Mouse (Mus musculus) neural tube, embryonic 14.5 days (tissue): ENCODE measurements around the gene Omg. TPM values are rescaled to one million over a fixed set of nuclear protein-coding genes. Genes with fewer than 3 reads are reported as not detected.

ENCODE experiments used
- ATAC-seq: fragments of 200-750 bp; cut with Nextera tagmentation; 2 replicates; pipeline ENCODE4 v1.8.0; 2017; ENCODE audit warnings: low read depth, mild to moderate bottlenecking, moderate TSS enrichment, moderate library complexity
- H3K27ac ChIP-seq: fragments of 300-500 bp; sonication (generic); 2 replicates; pipeline ENCODE4 v1.5.1; 2014; ENCODE audit warnings: low read depth, mild to moderate bottlenecking, control low read depth, low read length, moderate library complexity, mixed read lengths
- H3K27me3 ChIP-seq: fragments of 300-500 bp; sonication (generic); 2 replicates; pipeline ENCODE4 v1.6.1; 2014; ENCODE audit warnings: low read length; ENCODE audit not compliant: control insufficient read depth, insufficient read depth
- H3K36me3 ChIP-seq: fragments of 300-500 bp; sonication (generic); 2 replicates; pipeline ENCODE4 v1.6.1; 2014; ENCODE audit warnings: low read length, mixed read lengths; ENCODE audit not compliant: control insufficient read depth, insufficient read depth
- H3K4me1 ChIP-seq: fragments of 300-500 bp; sonication (generic); 2 replicates; pipeline ENCODE4 v1.6.1; 2014; ENCODE audit warnings: low read length; ENCODE audit not compliant: control insufficient read depth, insufficient read depth
- H3K4me2 ChIP-seq: fragments of 300-500 bp; sonication (generic); 2 replicates; pipeline ENCODE4 v1.6.1; 2014; ENCODE audit warnings: mild to moderate bottlenecking, low read depth, low read length, control low read depth
- H3K4me3 ChIP-seq: fragments of 300-500 bp; sonication (generic); 2 replicates; pipeline ENCODE4 v1.5.1; 2014; ENCODE audit warnings: low read depth, low read length, control low read depth, mixed read lengths
- H3K9ac ChIP-seq: fragments of 300-500 bp; sonication (generic); replicated peaks from 2 replicates; pipeline ENCODE4 v1.6.1; 2014; ENCODE audit warnings: low read depth, mild to moderate bottlenecking, control low read depth, low read length, mixed read lengths
- H3K9me3 ChIP-seq: fragments of 300-500 bp; sonication (generic); 2 replicates; pipeline ENCODE4 v1.6.1; 2016; ENCODE audit warnings: low read length; ENCODE audit not compliant: control insufficient read depth
- WGBS: fragments of 180-500 bp; shearing (Covaris S2); extraction: QIAGEN DNeasy Blood & Tissue Kit; methylation state at CpG from one replicate; pipeline ENCODE4 v1.1.7; 2014; 5-methylcytosine and 5-hydroxymethylcytosine counted together
- polyA plus RNA-seq: library from polyadenylated mRNA; unstranded; fragments of >200 nt; fragmentation: Nextera tagmentation; extraction: Ambion mirVana; gene quantifications from 2 replicates; pipeline ENCODE4 v1.2.1, GENCODE M21; 2014

Omg gene
- polyA plus RNA-seq, 1 experiment from 2014 or later: 16.9 TPM

- H3K9ac ChIP-seq: no peak overlapping the region
- H3K36me3 ChIP-seq: no peaks in the 10 kb centered on the region
- WGBS: 74% methylated on average over 2 of the region's 2 CpGs
- no peaks in the 10 kb centered on the region for H3K9me3 ChIP-seq
- no peak overlapping the region for H3K27ac ChIP-seq
- H3K4me2 ChIP-seq: no peak overlapping the region
- no peak overlapping the region for H3K4me3 ChIP-seq
- ATAC-seq: no peak
- H3K4me1 ChIP-seq: no peaks in the 10 kb centered on the region
- no peaks in the 10 kb centered on the region for H3K27me3 ChIP-seq
Measured at GRCm38 (mm10) chr11:79529736-79530135, 25.9 kb upstream of the Omg start.

DNA sequence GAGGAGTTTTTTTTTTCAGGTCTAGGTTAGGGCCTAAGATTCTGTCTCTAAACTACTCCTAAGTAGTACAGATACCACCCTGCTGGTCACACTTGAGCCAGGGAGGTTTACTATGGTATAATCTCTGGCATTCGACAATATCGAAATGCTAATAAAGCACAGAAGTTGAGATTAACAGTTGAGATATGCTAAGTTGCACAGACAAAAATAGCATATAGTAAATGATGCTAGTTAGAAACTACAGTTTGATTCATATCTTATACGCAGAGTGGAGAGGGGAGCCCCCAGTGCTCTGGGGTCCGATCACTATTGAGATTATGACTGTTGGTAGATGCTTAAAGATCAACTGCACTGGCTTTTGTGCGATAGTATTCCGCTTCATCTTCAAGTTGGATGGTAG is 25.3 kb upstream of the Omg start:
- Histone ChIP-seq H3K27me3 (no peaks in the 10 kb centered on the region), H3K36me3 (no peaks in the 10 kb centered on the region), H3K27ac (no peak overlapping the region), H3K4me2 (no peak overlapping the region), H3K9ac (no peak overlapping the region), H3K4me1 (no peaks in the 10 kb centered on the region), H3K4me3 (no peak overlapping the region), H3K9me3 (no peaks in the 10 kb centered on the region)
- WGBS: 95% methylated on average over 6 of the region's 6 CpGs
- no peak for ATAC-seq

GRCm38 (mm10) chr11:79528601-79529000 is 24.7 kb upstream of the Omg start:
- Histone ChIP-seq H3K4me2 (no peak overlapping the region), H3K36me3 (no peaks in the 10 kb centered on the region), H3K4me3 (no peak overlapping the region), H3K9ac (no peak overlapping the region), H3K27ac (no peak overlapping the region), H3K9me3 (no peaks in the 10 kb centered on the region), H3K4me1 (no peaks in the 10 kb centered on the region), H3K27me3 (no peaks in the 10 kb centered on the region)
- ATAC-seq: no peak
- WGBS: 88% methylated on average over 3 of the region's 3 CpGs

DNA sequence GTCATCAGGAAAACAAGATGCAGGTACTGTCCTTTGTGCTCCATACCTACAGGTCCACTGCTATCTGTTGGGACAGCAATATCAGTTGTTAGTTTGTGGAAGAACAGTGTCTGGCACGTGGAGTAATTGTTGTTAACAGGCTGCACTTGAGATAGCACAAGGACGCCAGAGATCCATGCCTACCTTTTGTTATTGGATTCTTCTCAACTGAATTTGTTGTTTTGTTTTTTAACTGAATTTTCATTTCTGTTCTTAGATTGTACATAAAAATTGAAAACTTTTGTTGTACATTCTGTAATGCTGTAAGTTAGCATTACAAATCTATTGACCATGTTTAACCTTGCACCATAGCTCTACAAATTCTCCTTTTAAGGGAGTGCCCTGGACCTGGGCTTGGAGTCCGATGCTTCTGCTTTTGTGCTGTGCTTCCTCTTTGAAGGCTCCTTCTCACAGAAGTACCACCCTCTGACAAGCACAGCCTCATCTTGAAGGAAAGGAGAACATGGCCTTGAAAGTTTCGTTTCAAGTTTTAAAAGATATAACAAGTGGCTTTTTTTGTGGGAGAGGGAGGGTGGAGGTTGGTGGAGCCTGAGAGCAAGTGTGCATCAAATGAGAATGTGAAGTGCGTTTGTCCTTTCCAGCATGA is 24.0 kb upstream of the Omg start:
- Histone ChIP-seq H3K4me2 (no peak overlapping the region), H3K4me1 (no peaks in the 10 kb centered on the region), H3K36me3 (no peaks in the 10 kb centered on the region), H3K27me3 (no peaks in the 10 kb centered on the region), H3K9me3 (no peaks in the 10 kb centered on the region), H3K4me3 (no peak overlapping the region), H3K9ac (no peak overlapping the region), H3K27ac (no peak overlapping the region)
- no peak for ATAC-seq
- WGBS: 98% methylated on average over 5 of the region's 5 CpGs

- Histone ChIP-seq H3K4me3 (no peak overlapping the region), H3K4me2 (no peak overlapping the region), H3K9ac (no peak overlapping the region), H3K9me3 (no peaks in the 10 kb centered on the region), H3K4me1 (no peaks in the 10 kb centered on the region), H3K27me3 (no peaks in the 10 kb centered on the region), H3K36me3 (no peaks in the 10 kb centered on the region), H3K27ac (no peak overlapping the region)
- WGBS: 84% methylated on average over 15 of the region's 15 CpGs
- ATAC-seq: no peak
Measured at GRCm38 (mm10) chr11:79527015-79527738, 23.3 kb upstream of the Omg start.

DNA sequence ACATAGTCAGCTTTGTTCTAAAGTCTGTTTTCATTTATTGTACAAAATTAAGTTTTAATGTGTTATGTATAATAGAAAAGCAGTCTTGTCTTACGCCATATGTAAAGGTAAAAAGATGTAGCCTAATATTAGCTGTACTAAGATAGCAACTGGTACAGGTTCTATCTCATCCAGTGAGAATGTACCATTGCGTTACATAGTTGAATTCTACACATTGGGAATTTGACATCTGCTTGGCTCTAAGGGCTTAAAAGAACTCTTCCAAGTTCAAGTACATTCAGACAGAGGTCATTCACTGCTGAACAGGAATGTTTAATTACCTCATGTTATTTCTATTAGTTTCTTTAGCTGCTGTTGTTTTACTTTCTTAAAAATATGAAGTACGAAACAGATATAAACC is 22.7 kb upstream of the Omg start:
- H3K9me3 ChIP-seq: no peaks in the 10 kb centered on the region
- no peaks in the 10 kb centered on the region for H3K27me3 ChIP-seq
- H3K4me2 ChIP-seq: no peak overlapping the region
- H3K9ac ChIP-seq: no peak overlapping the region
- H3K4me3 ChIP-seq: no peak overlapping the region
- H3K27ac ChIP-seq: no peak overlapping the region
- no peak for ATAC-seq
- no peaks in the 10 kb centered on the region for H3K4me1 ChIP-seq
- 98% methylated on average over 3 of the region's 3 CpGs for WGBS
- no peaks in the 10 kb centered on the region for H3K36me3 ChIP-seq

DNA sequence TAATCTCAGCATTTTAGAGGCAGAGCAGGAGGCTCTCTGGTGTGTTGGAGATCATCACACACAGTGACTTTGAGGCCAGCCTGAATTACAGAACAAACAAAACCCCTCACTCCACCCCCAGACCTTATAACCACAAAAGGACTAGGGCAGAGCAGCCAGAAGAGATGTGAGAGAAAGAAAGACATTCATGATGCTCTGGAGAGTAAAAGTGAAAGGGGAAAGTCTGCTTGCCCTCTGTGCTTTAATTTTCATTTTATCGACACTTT is 20.4 kb upstream of the Omg start:
- no peaks in the 10 kb centered on the region for H3K4me1 ChIP-seq
- H3K4me2 ChIP-seq: no peak overlapping the region
- no peaks in the 10 kb centered on the region for H3K36me3 ChIP-seq
- WGBS: 85% methylated on average over 1 of the region's 1 CpGs
- H3K9me3 ChIP-seq: no peaks in the 10 kb centered on the region
- no peak overlapping the region for H3K27ac ChIP-seq
- no peak for ATAC-seq
- H3K4me3 ChIP-seq: no peak overlapping the region
- H3K9ac ChIP-seq: no peak overlapping the region
- no peaks in the 10 kb centered on the region for H3K27me3 ChIP-seq

DNA sequence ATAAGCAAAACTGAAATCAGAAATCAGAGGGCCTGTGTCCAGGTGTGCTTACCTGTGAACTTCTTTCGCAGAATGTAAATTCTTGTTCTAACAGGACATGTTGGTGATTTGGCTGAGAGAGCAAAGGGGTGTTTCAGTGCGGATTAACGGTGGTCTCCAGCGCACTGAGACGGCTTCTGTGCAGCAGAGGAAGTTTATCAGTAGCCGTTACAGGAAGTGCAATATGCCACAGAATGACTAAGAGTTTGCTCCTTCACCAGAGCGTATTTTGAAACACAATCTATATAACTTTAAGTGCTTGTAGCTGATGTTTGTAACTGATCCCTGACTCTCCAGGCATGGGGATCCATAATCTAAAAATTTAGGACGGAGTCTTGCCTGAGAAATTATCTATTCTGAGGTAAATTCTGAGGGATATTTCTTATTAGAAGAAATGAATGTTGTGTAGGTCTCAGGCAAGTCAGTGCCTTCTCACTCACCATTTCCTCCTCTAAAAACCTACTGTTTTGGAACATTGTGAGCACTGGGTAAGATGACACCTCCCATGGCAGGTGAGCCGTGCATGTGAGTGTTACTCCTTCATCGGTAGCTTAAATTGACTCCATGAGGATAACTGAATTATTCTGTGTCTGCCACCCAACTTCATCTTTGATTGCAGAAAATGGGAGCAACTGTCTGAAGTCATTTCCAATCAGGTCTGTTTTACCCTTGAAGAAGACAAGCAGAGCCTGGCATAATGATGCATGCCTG is 19.9 kb upstream of the Omg start, which contains the start of gene Evi2b:
TSS of gene Evi2b (minus strand) at position 203 of the 750 bp plus-strand sequence.
- Histone ChIP-seq H3K9ac (no peak within 1 kb of the TSS), H3K9me3 (no peaks in the 10 kb centered on the region), H3K4me2 (no peak within 1 kb of the TSS), H3K4me3 (no peak within 1 kb of the TSS), H3K4me1 (no peaks in the 10 kb centered on the region), H3K27ac (no peak within 1 kb of the TSS), H3K36me3 (no peaks in the 10 kb centered on the region), H3K27me3 (no peaks in the 10 kb centered on the region)
- 91% methylated on average over 10 of the region's 10 CpGs for WGBS
- ATAC-seq: no peak

DNA sequence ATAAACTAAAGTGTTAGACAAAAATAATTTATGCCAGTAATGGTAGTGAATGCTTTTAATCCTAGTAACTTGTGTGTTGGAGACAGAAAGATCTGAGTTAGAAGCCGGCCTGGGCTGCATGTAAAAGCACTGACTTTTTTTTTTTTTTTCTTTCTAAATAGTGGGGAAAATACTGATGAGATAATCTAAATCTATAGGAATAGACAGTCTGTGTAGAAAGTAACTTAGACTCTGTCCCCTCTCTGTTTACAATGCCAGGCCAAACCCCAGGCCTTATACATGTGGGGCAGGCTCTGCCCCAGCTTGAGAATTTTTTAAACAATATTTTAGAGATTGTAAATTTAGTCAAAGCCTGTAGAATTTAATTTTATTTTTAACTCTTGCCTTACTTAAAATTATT is 19.1 kb upstream of the Omg start:
- 98% methylated on average over 1 of the region's 1 CpGs for WGBS
- no peak overlapping the region for H3K9ac ChIP-seq
- H3K4me2 ChIP-seq: no peak overlapping the region
- no peak for ATAC-seq
- no peak overlapping the region for H3K27ac ChIP-seq
- no peaks in the 10 kb centered on the region for H3K9me3 ChIP-seq
- no peak overlapping the region for H3K4me3 ChIP-seq
- H3K36me3 ChIP-seq: no peaks in the 10 kb centered on the region
- H3K4me1 ChIP-seq: no peaks in the 10 kb centered on the region
- no peaks in the 10 kb centered on the region for H3K27me3 ChIP-seq
